Comparison of ENCODE assay signal across 8 mouse cellular contexts in the genomic region with DNA sequence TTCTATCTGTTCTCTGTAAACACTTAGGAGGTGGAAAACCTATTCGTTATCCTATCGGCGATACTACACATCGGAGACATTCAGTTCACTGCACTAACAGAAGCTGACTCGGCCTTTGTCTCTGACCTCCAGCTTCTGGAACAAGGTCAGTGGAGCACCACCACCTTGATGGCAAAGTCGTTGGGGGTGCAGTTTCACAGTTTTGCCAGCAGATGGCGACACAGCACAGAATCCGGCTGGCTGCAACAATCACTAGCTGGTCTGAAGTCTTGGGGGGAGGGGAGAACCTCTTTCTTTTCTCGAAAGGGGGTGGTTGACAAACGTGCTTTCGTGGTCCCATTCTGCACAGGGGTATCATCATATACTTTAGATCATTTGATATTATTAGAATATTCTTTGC.
DNase-seq lines count a peak whose midpoint lies in the region; ATAC-seq lines count a peak whose summit lies in the region.

No protein-coding gene starts in this region.

- DNase-seq in CD8-positive naive resting alpha-beta T cell, adult 2 months (ENCODE audit: low read depth in 2 of 2, low spot score in 2 of 2) = peak; percentile 26 to 29
- peak; percentile 49 to 55 for DNase-seq in adrenal gland, postnatal 4 days (ENCODE audit: low spot score in 2 of 2)
- DNase-seq in embryonic facial prominence, embryonic 11.5 days (ENCODE audit: low spot score) = peak; percentile 84
- peak; percentile 26 to 42 for DNase-seq in heart, adult 9 months (ENCODE audit: low spot score in 2 of 2)
- peak; percentile 78 for DNase-seq in kidney, postnatal 10 days
- peak; percentile 55 to 71 for DNase-seq in lung, adult 18-20 months
- DNase-seq in thymus, adult 18-20 months = peak; percentile 14 to 20

- no peak overlapping the region for H3K9ac ChIP-seq in embryonic facial prominence, embryonic 11.5 days (replicated peaks; ENCODE audit: low read length)

- no peak overlapping the region for H3K27ac ChIP-seq in embryonic facial prominence, embryonic 11.5 days (replicated peaks; ENCODE audit: low read depth, low read length)

- no peaks in the 10 kb centered on the region for H3K4me1 ChIP-seq in embryonic facial prominence, embryonic 11.5 days (ENCODE audit: control insufficient read depth, insufficient read depth, low read length)

- H3K4me3 ChIP-seq in embryonic facial prominence, embryonic 11.5 days (ENCODE audit: low read depth, low read length) = no peak overlapping the region

- no peaks in the 10 kb centered on the region for H3K9me3 ChIP-seq in embryonic facial prominence, embryonic 11.5 days (replicated peaks; ENCODE audit: control insufficient read depth, low read length)

- 16% methylated on average over 11 of the region's 11 CpGs for WGBS in embryonic facial prominence, embryonic 11.5 days

- 0 out of 2 replicates have a peak, but pooled peaks have one; percentile 35 for ATAC-seq in embryonic facial prominence, embryonic 11.5 days (replicated peaks; ENCODE audit: insufficient number of reproducible peaks, low FRiP score, low TSS enrichment, low read depth)
- ATAC-seq in neutrophil, adult 5-6 weeks (ENCODE audit: extremely low read depth, insufficient number of reproducible peaks, low FRiP score, poor library complexity, severe bottlenecking) = 0 out of 2 replicates have a peak, but pooled peaks have one; percentile 36

- H3K4me2 ChIP-seq in embryonic facial prominence, embryonic 11.5 days (ENCODE audit: low read depth, low read length) = no peak overlapping the region

- no peaks in the 10 kb centered on the region for H3K36me3 ChIP-seq in embryonic facial prominence, embryonic 11.5 days (replicated peaks; ENCODE audit: control insufficient read depth, insufficient read depth, low read depth, low read length)

- H3K27me3 ChIP-seq in embryonic facial prominence, embryonic 11.5 days (ENCODE audit: control insufficient read depth, insufficient read depth, low read length) = no peaks in the 10 kb centered on the region

Comparison
In these comparisons a context has a peak if more than half of its experiments do, and no peak if none do; other contexts are left out.
1. DNase-seq: peak in every context shown above with its lines; median percentile 84 in embryonic facial prominence, embryonic 11.5 days; 78 in kidney, postnatal 10 days; 63 in lung, adult 18-20 months; 52 in adrenal gland, postnatal 4 days; 34 in heart, adult 9 months; 28 in CD8-positive naive resting alpha-beta T cell, adult 2 months; 17 in thymus, adult 18-20 months.